Mouse (Mus musculus) gastrocnemius, adult 18-20 months (tissue): ENCODE measurements around the gene C1qtnf5. TPM values are rescaled to one million over a fixed set of nuclear protein-coding genes. Genes with fewer than 3 reads are reported as not detected.

Source experiments
- DNase-seq: peaks from one replicate; pipeline ENCODE4 v3.0.0; 2021; ENCODE audit warnings: low spot score
- long read RNA-seq, 2 experiments: library from polyadenylated mRNA; stranded (forward); transcript quantifications; one replicate each; pipeline ENCODE4 v2.0.0; 2021
- total RNA-seq, 2 experiments: library from RNA; stranded (reverse); gene quantifications; 2 replicates each; pipeline ENCODE4 v1.2.3; 2021

Gene C1qtnf5
- 1 to 10 TPM; 3.9 to 5.4 TPM for total RNA-seq
- long read RNA-seq, experiment 1, partial matches to known transcripts: 0 of 6 reads
- long read RNA-seq, experiment 1, other reads (novel, unspliced or antisense): 1 of 6 reads
- long read RNA-seq, experiment 2, transcript C1qtnf5-204 (3 exons, 1,365 nt): major isoform, 6 of 9 reads
- long read RNA-seq, experiment 2, partial matches to known transcripts: 0 of 9 reads
- long read RNA-seq, experiment 2, other reads (novel, unspliced or antisense): 3 of 9 reads

GRCm38 (mm10) chr9:44107110-44107509 is at the start of gene C1qtnf5:
Gene C1qtnf5, plus strand, starts transcription at chr9:44107245.
- peak; percentile 88 for DNase-seq

- no peak for DNase-seq
These were observed 48.4 kb upstream of the C1qtnf5 start for GRCm38 (mm10) chr9:44058606-44059005.

- DNase-seq: no peak
These were observed 41.9 kb upstream of the C1qtnf5 start for GRCm38 (mm10) chr9:44065177-44065576.

- DNase-seq: peak; percentile 100
These were observed 40.2 kb upstream of the C1qtnf5 start, which contains the start of gene Usp2 for GRCm38 (mm10) chr9:44066785-44067225. Gene Usp2, plus strand, starts transcription at chr9:44067021.

- DNase-seq: no peak
These were observed 39.6 kb upstream of the C1qtnf5 start for GRCm38 (mm10) chr9:44067241-44067959.

GRCm38 (mm10) chr9:44067960-44068330 is 39.1 kb upstream of the C1qtnf5 start:
- peak; percentile 23 for DNase-seq

- peak; percentile 69 for DNase-seq
These were observed 37.8 kb upstream of the C1qtnf5 start for GRCm38 (mm10) chr9:44069252-44069651.

GRCm38 (mm10) chr9:44070113-44070843 is 36.8 kb upstream of the C1qtnf5 start:
- DNase-seq: peak; percentile 62

GRCm38 (mm10) chr9:44070844-44071231 is 36.2 kb upstream of the C1qtnf5 start:
- no peak for DNase-seq

GRCm38 (mm10) chr9:44071914-44072598 is 35.0 kb upstream of the C1qtnf5 start:
- DNase-seq: no peak

GRCm38 (mm10) chr9:44072599-44072915 is 34.5 kb upstream of the C1qtnf5 start:
- DNase-seq: peak; percentile 86

- DNase-seq: peak; percentile 66
These were observed 33.9 kb upstream of the C1qtnf5 start for GRCm38 (mm10) chr9:44073115-44073514.

- no peak for DNase-seq
These were observed 32.4 kb upstream of the C1qtnf5 start for GRCm38 (mm10) chr9:44074395-44075275.

GRCm38 (mm10) chr9:44075276-44075995 is 31.6 kb upstream of the C1qtnf5 start:
- DNase-seq: peak; percentile 9

- peak; percentile 9 for DNase-seq
These were observed 30.9 kb upstream of the C1qtnf5 start for GRCm38 (mm10) chr9:44075996-44076763.

- peak; percentile 94 for DNase-seq
These were observed 30.3 kb upstream of the C1qtnf5 start for GRCm38 (mm10) chr9:44076764-44077120.

GRCm38 (mm10) chr9:44077266-44077910 is 29.7 kb upstream of the C1qtnf5 start:
- peak; percentile 15 for DNase-seq

- DNase-seq: peak; percentile 40
These were observed 28.8 kb upstream of the C1qtnf5 start for GRCm38 (mm10) chr9:44078136-44078797.
